Mouse (Mus musculus) liver, embryonic 14.5 days (tissue): ENCODE data around the gene Gabrb3.

Source experiments
- CTCF ChIP-seq: IDR thresholded peaks from 2 replicates; pipeline ENCODE4 v1.5.1; 2016; ENCODE audit warnings: antibody characterized with exemption, low read depth, control low read depth
- EP300 ChIP-seq: IDR thresholded peaks from 2 replicates; pipeline ENCODE4 v1.6.1; 2016; ENCODE audit warnings: antibody characterized with exemption, low read depth

DNA sequence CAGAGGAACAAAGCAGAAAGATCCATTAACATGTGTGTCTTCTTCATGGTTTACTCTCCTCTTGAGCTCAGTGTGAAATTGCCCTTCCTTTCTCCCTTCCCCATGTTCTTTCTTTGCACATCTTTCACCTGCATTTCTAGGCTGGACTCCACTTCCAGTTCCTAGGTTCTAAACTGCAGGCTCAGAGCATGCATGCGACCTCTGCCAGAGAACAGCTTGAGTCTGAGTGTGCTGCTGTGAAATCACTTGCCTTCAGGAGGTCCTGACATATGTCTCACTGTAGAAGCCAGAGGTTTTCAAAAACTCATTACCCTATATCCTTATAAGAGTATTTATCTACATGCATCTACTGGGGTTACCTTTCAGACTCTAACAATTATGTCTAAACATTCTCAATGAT is 383.8 kb downstream of the Gabrb3 start:
- TF ChIP-seq CTCF: no peak
- TF ChIP-seq EP300: no peak
